23 mouse cellular contexts compared by ENCODE assay signal in genomic region chr9:69769949-69770585, GRCm38 (mm10). TPM values are rescaled to one million over a fixed set of nuclear protein-coding genes. Genes with fewer than 3 reads are reported as not detected.
DNase-seq lines count a peak whose midpoint lies in the region; ATAC-seq and TF ChIP-seq lines count a peak whose summit lies in the region.
"Had no signal": no experiment of that assay in that cellular context is flagged by ENCODE, and none has a peak within 500 bp of the region (broad histone marks: within the 10 kb centered on the region; RNA-seq: fewer than 3 reads in every experiment).

No protein-coding gene starts in this region.

- DNase-seq in midbrain, embryonic 10.5 days (ENCODE audit: low spot score): peak; percentile 32
- peak; percentile 39 for DNase-seq in embryo, embryonic 11 days
- no peak for DNase-seq in cerebellum, adult 11 months
- no peak for DNase-seq in lung, adult 2 months
- DNase-seq: cerebellum, adult 9-10 months; gastrocnemius, postnatal 36 days; heart, postnatal 14 days; kidney, adult 18-20 months; kidney, postnatal 36 days; right cerebral cortex, adult 18-20 months; spleen, adult 18-20 months; thymus, adult 18-20 months had no signal

- H3K27ac ChIP-seq in midbrain, embryonic 10.5 days (replicated peaks): no peak overlapping the region
- no peak overlapping the region for H3K27ac ChIP-seq in midbrain, embryonic 16.5 days (ENCODE audit: low read length)
- no peak overlapping the region for H3K27ac ChIP-seq in forebrain, embryonic 15.5 days (replicated peaks)
- no peak overlapping the region for H3K27ac ChIP-seq in neural tube, embryonic 12.5 days
- H3K27ac ChIP-seq: liver, embryonic 12.5 days; lung, embryonic 15.5 days; macrophage had no signal

- ATAC-seq in midbrain, embryonic 16.5 days: no peak
- ATAC-seq in forebrain, embryonic 15.5 days (replicated peaks): peak; percentile 41; the same call in 1 of the 2 replicates
- no peak for ATAC-seq in neural tube, embryonic 12.5 days (ENCODE audit: low FRiP score, low read depth)
- ATAC-seq: liver, embryonic 12.5 days had no signal

- H3K36me3 ChIP-seq in midbrain, embryonic 10.5 days: no peaks in the 10 kb centered on the region
- no peaks in the 10 kb centered on the region for H3K36me3 ChIP-seq in midbrain, embryonic 16.5 days (ENCODE audit: control insufficient read depth, insufficient read depth, low read length)
- no peaks in the 10 kb centered on the region for H3K36me3 ChIP-seq in forebrain, embryonic 15.5 days
- no peaks in the 10 kb centered on the region for H3K36me3 ChIP-seq in neural tube, embryonic 12.5 days
- H3K36me3 ChIP-seq: liver, embryonic 12.5 days; lung, embryonic 15.5 days had no signal

- H3K4me2 ChIP-seq in midbrain, embryonic 16.5 days (ENCODE audit: low read length): no peak overlapping the region; the same call in 1 of the 2 replicates
- H3K4me2 ChIP-seq in forebrain, embryonic 15.5 days (replicated peaks): no peak overlapping the region
- H3K4me2 ChIP-seq in neural tube, embryonic 12.5 days (replicated peaks): peak overlapping the region; percentile 53; the same call in 1 of the 2 replicates
- H3K4me2 ChIP-seq: heart, embryonic 11.5 days; liver, embryonic 12.5 days; lung, embryonic 15.5 days had no signal

- peaks cover 87% of the 10 kb centered on the region for H3K27me3 ChIP-seq in midbrain, embryonic 10.5 days (ENCODE audit: low read depth, poor library complexity, severe bottlenecking)
- H3K27me3 ChIP-seq in midbrain, embryonic 16.5 days (ENCODE audit: control insufficient read depth, insufficient read depth, low read depth, low read length): peaks cover 33% of the 10 kb centered on the region
- H3K27me3 ChIP-seq in forebrain, embryonic 15.5 days: peaks cover 96% of the 10 kb centered on the region
- peaks cover 51% of the 10 kb centered on the region for H3K27me3 ChIP-seq in neural tube, embryonic 12.5 days (replicated peaks)

- TF ChIP-seq CTCF in lung, adult 2 months (IDR thresholded peaks at IDR 0.05; ENCODE audit: insufficient read depth, low read length): no peak

- H3K4me1 ChIP-seq in midbrain, embryonic 10.5 days: peaks cover 89% of the 10 kb centered on the region
- H3K4me1 ChIP-seq in midbrain, embryonic 16.5 days (ENCODE audit: control insufficient read depth, insufficient read depth, low read length): no peaks in the 10 kb centered on the region; the same call in 1 of the 2 replicates
- H3K4me1 ChIP-seq in forebrain, embryonic 15.5 days: peaks cover 15% of the 10 kb centered on the region
- peaks cover 32% of the 10 kb centered on the region; the same call in 1 of the 2 replicates for H3K4me1 ChIP-seq in neural tube, embryonic 12.5 days
- no peaks in the 10 kb centered on the region for H3K4me1 ChIP-seq in lung, adult 2 months (ENCODE audit: control insufficient read depth, insufficient read depth, low read length)
- H3K4me1 ChIP-seq: liver, embryonic 12.5 days; lung, embryonic 15.5 days had no signal

- H3K9me3 ChIP-seq in midbrain, embryonic 10.5 days (replicated peaks): no peaks in the 10 kb centered on the region
- no peaks in the 10 kb centered on the region for H3K9me3 ChIP-seq in midbrain, embryonic 16.5 days (replicated peaks; ENCODE audit: control insufficient read depth, low read length, poor library complexity, severe bottlenecking)
- H3K9me3 ChIP-seq in forebrain, embryonic 15.5 days: no peaks in the 10 kb centered on the region
- H3K9me3 ChIP-seq in neural tube, embryonic 12.5 days: no peaks in the 10 kb centered on the region
- H3K9me3 ChIP-seq: liver, embryonic 12.5 days; lung, embryonic 15.5 days had no signal

- H3K4me3 ChIP-seq in midbrain, embryonic 10.5 days: peak overlapping the region; percentile 84
- H3K4me3 ChIP-seq in midbrain, embryonic 16.5 days (ENCODE audit: low read depth, low read length): no peak overlapping the region
- H3K4me3 ChIP-seq in forebrain, embryonic 15.5 days: no peak overlapping the region
- H3K4me3 ChIP-seq in neural tube, embryonic 12.5 days: no peak overlapping the region
- H3K4me3 ChIP-seq in lung, adult 2 months (replicated peaks; ENCODE audit: extremely low read depth, low read depth, low read length): no peak overlapping the region
- H3K4me3 ChIP-seq: liver, embryonic 12.5 days; lung, embryonic 15.5 days had no signal

- no peak overlapping the region for H3K9ac ChIP-seq in midbrain, embryonic 16.5 days (ENCODE audit: low read depth, low read length)
- no peak overlapping the region for H3K9ac ChIP-seq in forebrain, embryonic 15.5 days (replicated peaks)
- no peak overlapping the region for H3K9ac ChIP-seq in neural tube, embryonic 12.5 days
- H3K9ac ChIP-seq: liver, embryonic 12.5 days; lung, embryonic 15.5 days had no signal

- no peak for TF ChIP-seq POLR2A in lung, adult 2 months (IDR thresholded peaks at IDR 0.05; ENCODE audit: borderline replicate concordance, extremely low read depth, low read depth, low read length)

- WGBS in midbrain, embryonic 10.5 days: 6% methylated on average over 21 of the region's 21 CpGs
- WGBS in midbrain, embryonic 16.5 days: 10% methylated on average over 21 of the region's 21 CpGs
- 2% methylated on average over 21 of the region's 21 CpGs for WGBS in forebrain, embryonic 15.5 days
- whole genome bisulfite sequencing in neural tube, embryonic 12.5 days: 11% methylated on average over 21 of the region's 21 CpGs
- WGBS in lung, adult 2 months: 5% methylated on average over 21 of the region's 21 CpGs

RNA-seq across cellular contexts. Expression of gene Foxb1, which starts 9.3 kb away (rescaled TPM):
- 13.0 and 15.1 TPM in 2 replicates for polyA plus RNA-seq in midbrain, embryonic 10.5 days (2016; fragmentation: Nextera tagmentation; extraction: Ambion mirVana)
- 12.0 and 15.4 TPM in 2 replicates for polyA plus RNA-seq in midbrain, embryonic 16.5 days (2015; fragmentation: Nextera tagmentation; extraction: Ambion mirVana)
- polyA plus RNA-seq in forebrain, embryonic 15.5 days (2015; fragmentation: Nextera tagmentation; extraction: Ambion mirVana): 0.98 and 1.0 TPM in 2 replicates
- polyA plus RNA-seq in neural tube, embryonic 12.5 days (2016; fragmentation: Nextera tagmentation; extraction: Ambion mirVana): 8.5 and 9.7 TPM in 2 replicates
- not detected in 2 replicates for polyA plus RNA-seq in lung, adult 2 months (2012; rRNA removed)
- polyA plus RNA-seq: C2C12; cortical plate, adult 2 months; frontal cortex, adult 2 months; heart, embryonic 11.5 days; liver, embryonic 12.5 days; lung, embryonic 15.5 days; macrophage; stomach, embryonic 14.5 days had no signal

Comparison
In these comparisons a context has a peak if more than half of its experiments do, and no peak if none do; other contexts are left out.
1. DNase-seq: peak in midbrain, embryonic 10.5 days (single experiment) and embryo, embryonic 11 days (single experiment); none in cerebellum, adult 11 months (single experiment) and lung, adult 2 months (single experiment).